Mouse (Mus musculus): ENCODE results near the gene 2610528A11Rik. TPM values are rescaled to one million over a fixed set of nuclear protein-coding genes. Genes with fewer than 3 reads are reported as not detected.
"Not testable (repeated sequence)": the region's sequence is repeated elsewhere in the genome, so short reads cannot be mapped to it uniquely, and the experiment has no call there.

The 2610528A11Rik gene
- total RNA-seq (2021), result under 1 TPM in 1 of 2 experiments, not detected in 1; 0.60 TPM
- long read RNA-seq, experiment 1, result 0 reads
- long read RNA-seq, experiment 2, partial matches to known transcripts, result 0 of 1 reads
- long read RNA-seq, experiment 2, other reads (novel, unspliced or antisense), result 0 of 1 reads

DNA sequence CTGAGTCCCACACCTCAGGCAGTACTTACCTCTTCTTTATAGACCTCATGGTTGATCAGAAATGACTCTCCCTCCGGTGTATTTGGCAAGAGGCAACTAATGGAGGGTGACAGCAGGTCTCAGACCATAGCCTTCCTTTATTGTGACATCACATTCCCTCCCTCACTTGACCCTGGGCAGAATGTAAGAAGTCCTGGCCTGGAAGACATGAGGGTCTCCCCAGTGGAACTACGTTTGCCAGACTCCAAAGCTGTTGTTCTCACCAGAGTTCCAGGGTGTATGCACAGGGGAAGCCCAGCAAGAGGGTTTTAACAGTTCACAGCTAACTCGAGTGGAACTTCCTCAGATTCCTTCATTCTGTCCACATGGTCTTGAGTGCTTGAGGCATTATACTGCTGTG lies at the start of gene 2610528A11Rik:
Gene 2610528A11Rik, minus strand, starts transcription at position 101 of the 400 bp plus-strand sequence.
- DNase-seq (ENCODE audit: low spot score in 2 of 2), result no peak

DNA sequence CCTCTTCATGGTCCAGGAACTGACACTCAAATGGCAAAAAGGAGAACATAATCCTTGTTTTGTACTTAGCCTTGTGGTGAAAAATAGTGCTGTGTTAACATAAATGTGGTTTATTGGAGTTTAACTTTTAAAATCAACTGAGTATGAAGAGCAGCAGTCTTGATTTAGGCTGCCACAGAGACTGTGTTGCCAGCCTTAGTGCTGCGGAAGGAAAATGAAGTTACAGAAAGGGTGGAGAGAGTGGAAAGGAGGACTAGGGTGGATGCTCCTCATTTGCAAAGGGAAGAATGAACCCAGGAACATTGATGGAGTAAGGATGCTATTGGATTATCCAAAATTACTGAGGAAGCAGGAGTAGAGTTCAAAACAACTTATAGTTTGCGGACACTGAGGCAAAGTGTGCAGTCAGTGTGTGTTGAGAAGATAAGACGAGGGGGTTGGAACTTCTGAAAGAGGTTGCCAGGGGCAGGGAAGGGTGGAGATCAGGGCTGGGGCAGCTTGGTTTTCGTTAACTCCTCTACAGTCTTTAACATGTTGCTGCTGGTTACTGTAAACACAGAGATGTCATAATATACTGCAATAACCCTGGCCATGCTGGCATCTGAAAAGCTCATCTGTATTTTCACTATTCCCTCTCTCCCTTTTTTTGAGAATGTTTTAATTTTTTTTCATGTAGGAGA lies 49.6 kb upstream of the 2610528A11Rik start:
- DNase-seq (ENCODE audit: low spot score in 2 of 2), result no peak

DNA sequence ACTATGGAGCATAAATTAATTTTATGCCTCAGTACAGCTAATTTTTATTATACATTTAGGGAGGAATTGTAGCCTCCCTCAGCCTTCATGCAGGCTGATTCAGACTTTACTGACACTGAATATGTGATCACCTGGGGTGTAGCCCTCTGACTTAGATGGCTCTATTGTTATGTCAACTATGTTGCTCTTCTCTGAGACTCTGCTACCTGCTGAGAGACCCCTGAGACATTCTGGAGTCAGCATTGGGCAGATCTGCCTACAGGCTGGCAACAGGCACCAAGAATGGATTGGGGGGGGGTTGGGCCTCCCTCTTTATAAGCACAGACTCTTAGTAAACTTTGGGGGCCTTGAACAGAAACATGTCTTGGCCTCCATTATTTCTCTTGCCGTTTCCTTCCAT lies 40.6 kb upstream of the 2610528A11Rik start:
- no peak for DNase-seq (ENCODE audit: low spot score in 2 of 2)

DNA sequence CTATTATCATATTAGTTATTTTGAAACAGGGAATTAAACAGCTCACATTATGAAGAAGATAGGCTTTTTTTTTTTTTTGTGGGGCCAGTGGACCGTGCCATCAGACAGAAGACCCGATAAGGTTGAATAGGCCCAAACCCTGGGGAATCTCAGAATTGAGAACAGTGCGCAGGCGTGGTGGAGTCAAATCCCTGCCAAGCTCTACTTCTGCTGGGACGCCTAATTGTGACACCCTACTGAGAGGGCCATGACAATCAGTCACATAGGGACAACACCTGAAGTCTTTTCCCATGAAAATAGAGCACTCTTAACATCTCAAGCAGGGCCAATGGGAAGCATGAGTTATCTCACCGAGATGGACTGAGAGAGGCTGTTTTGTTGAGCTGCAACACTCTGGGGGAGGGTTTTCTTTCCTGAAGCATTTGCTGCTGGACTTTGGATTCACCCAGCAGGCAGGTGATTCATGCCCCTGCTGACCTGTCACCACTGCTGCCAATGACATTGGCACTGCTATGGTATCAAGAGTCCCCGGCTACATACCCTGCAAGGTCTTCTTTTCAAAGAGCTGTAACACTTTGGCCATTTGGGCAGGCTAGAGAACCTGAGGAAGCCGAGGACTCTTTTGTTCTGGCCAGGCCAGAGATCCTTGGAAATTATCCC lies 25.4 kb upstream of the 2610528A11Rik start:
- DNase-seq (ENCODE audit: low spot score in 2 of 2), result no peak

DNA sequence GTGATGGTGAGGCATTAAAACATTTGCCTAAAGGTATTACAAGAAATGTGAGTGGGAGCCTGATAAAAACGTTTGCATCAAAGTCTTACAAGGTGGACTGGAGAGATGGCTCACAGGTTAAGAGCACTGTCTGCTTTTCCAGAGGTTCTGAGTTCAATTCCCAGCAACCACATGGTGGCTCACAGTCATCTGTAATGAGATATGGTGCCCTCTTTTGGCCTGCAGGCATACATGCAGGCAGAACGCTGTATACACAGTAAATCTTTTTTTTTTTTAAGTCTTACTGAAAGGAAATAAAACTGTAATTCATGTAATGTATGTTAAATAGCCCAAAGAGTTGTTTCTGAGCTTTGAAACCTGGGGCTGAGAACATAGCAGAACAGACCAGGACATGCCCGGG lies 23.8 kb upstream of the 2610528A11Rik start:
- not testable (repeated sequence) for DNase-seq (ENCODE audit: low spot score in 2 of 2)

DNA sequence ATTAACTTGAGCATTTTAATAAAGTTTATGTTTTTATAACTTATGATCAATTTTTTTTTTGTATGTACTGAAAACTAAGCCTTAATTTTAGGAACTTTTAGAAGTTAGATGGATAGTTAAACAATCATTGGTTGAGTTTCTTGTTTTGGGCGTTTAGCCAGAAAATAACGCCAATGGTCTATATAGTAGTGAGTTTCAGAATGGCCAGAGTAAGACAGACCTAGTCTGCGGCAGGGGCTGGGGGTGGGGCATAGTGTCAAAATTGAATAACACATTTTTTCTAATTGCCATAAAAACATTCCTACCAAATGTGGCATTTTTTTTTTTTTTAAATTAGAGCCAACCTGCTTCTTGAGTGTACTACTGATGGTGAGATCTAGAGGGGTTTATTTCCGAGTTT lies 22.3 kb upstream of the 2610528A11Rik start:
- no peak for DNase-seq (ENCODE audit: low spot score in 2 of 2)

DNA sequence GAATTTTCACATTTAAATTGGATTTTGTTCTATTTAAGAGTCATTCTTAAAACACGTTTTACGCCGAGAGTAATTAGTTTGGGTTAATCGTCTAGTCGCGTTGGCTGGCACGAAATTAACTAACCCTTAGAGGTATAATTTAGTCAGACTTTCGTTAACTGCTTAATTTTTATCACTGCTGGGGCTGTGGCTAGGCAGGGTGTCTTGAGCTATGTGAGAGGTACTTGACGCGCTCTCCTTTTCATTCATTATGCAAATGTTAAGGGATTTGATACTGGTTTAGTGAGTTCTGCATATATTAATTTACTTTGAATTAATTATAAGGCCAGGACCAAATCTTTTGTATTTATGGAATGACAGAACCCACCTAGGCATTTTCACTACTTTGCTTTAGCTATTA lies 21.8 kb upstream of the 2610528A11Rik start:
- DNase-seq (ENCODE audit: low spot score in 2 of 2), result no peak

DNA sequence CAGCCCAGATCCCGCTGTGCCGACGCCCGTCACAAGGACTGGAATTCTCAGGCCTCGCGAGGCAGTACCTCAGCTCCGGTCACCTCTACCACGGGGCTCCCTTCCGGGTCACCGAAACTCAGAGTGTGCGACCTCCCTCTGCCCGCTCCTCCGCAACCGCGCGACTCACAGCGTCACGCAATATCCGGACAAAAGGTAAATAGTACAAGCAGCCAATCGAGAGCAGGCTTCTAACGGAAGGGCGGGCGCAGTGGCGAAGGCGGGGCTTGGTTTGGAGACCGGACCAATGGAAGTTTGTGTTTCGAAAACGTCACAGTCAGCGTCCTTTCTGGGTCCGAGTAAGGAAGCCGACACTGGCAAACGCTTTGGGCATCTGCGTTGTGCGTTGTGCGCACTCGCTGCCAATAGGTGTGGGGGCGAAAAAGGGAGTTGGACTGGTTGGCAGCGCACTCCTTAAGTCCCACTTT lies 21.3 kb upstream of the 2610528A11Rik start, which contains the start of gene Ghitm:
Gene Ghitm, minus strand, starts transcription at position 146 of the 467 bp plus-strand sequence.
- peak; percentile 97 to 98 for DNase-seq (ENCODE audit: low spot score in 2 of 2)

DNA sequence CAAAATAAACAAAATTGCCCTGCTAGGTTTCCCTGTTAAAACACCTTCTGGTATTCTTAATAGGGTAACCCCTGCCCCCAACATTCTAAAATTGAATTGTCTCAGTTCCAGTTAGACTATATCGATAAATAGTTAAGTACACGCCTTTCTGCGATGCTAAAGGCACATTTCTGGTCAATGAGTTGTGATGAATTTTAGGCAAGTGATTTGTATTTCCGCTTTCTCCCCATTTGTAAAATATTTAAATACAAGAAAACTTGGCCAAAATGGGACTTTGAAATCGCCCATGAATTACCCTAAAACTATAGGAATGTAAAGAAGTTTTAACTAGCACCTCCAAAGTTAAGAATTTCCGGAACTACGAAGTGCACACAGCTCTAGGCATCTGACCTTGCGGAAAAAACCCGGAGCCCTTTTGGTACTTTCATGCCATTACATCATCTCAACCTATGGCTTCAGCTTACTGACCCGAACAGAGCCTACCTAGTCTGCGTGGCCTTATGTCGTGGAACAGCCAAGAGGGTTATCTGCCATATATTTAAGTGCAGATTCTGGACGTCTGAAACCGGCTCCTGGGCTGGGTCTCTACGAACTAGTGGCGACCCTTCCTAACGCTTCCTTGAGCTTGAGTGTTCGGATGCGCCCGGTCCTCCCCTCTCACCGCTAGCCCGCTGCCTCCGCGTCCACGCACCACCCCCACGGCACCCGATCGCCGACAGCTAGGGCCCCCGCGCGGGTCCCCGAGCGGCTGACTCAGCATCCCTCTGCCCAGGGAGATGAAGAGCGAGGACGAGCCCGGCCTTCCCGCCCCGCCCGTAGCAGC lies 20.7 kb upstream of the 2610528A11Rik start:
- DNase-seq (ENCODE audit: low spot score in 2 of 2), result peak in 1 of 2 experiments; percentile 13

DNA sequence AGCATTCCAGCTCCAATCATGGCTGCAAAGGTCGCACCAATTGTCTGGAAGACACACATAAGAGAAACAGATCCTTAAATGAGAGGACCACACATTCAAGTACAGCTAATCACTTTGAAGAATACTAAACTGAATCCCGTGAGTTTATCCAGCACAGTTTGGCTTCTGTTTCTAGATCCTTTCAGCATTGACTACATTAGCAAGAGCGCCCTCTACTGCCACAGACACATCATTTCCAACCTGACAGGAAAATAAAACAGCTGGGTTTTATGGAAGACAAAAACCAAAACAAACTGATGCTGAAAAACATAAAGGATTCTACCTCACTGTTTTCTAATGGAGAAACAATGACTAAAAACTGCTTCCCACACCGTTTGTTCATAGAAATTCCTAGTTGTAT lies 13.8 kb upstream of the 2610528A11Rik start:
- peak; percentile 22 to 59 for DNase-seq (ENCODE audit: low spot score in 2 of 2)

DNA sequence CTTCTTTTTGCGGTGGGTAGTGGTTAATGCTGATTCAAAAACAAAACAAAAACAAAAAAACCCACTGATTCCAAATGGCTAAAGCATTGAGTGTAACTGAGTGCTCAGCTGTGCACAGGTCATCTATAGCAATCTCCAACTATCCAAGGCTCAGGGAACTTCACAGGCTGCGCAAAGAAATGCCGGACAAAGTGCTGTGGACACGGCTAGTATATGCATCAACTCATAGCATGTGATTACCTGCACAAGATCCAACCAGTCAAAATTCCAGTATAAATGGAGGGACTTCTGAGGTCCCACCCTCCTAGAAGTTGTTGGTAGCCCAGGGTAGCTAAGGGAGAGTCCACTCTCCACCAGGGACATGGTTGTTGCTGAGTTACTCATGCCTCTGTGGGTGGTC lies 5.4 kb upstream of the 2610528A11Rik start:
- no peak for DNase-seq (ENCODE audit: low spot score in 2 of 2)

DNA sequence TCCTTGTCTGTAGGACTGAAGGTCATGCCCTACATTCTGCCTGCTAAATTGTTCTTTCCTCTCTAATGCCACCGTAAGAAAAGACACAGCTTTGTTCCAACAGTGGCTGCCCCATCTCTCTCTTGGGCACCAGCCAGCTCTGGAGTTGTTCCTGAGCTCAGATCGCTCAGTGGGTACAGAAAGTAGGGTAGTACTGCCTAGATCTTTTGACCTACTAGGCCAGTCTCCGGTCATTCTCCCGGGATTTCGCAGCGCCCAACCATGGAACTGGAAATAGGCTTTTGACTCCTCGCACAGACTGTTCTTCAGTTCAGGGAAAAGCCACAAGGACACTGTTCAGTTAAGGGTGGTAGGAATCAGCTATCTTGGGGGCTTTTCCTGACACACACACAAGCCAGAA lies 891 bp downstream of the 2610528A11Rik start:
- no peak for DNase-seq (ENCODE audit: low spot score in 2 of 2)

DNA sequence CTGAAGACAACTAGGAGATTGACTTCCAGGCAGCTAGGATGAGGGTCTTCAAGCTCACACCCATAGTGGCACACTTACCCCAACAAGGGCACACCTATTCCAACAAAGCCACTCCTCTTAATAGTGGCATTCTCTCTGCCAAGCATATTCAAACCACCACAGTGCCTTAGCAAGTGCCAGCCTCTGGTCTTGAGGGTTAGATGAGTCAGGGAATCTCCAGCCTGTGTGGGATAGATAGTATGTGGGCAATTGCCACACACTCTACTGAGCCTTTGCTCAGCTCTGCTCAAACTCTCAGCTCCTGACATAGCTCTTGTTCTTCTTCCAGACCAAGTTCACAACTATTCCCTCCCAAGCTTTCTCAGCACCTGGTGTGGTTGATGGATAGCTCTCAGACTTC lies 2.5 kb downstream of the 2610528A11Rik start:
- DNase-seq (ENCODE audit: low spot score in 2 of 2), result no peak

DNA sequence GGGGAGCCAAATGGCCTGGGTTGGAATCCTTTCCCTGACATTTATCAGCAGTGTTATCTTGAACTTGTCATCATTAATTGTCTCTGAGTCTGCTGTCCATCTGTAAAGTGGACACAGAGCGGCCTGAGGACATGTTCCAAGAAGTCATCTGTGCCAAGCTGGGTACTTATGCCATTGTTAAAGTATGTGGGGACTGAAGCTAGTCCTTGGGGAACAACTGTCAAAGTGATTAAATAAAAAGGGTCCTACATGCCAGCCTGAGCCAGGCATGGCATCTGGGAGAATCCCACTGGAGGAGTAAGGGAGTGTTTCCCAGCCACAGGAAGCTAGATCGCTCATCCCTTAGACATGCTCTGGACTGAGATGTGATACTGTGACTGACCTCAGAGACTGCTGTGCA lies 3.4 kb downstream of the 2610528A11Rik start:
- no peak for DNase-seq (ENCODE audit: low spot score in 2 of 2)

DNA sequence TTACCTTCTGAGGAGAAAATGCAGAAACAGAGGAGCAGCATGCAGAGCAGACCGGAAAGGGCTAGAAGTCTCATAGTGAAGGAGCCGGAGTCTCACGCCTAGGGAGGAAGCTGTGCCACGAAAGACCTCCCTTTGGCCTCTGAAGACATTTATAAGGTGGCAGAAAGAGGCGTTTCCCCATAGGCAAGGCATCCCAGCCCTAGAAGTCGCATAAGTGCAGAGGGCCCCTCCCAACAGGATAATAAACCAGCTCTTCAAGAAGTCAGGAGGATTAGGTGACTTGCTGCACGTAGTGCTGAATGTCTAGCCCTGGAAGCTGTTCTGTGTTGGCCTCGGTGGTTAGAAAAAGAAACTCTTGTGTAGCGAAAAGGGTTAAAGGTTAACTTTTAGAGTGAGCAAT lies 3.8 kb downstream of the 2610528A11Rik start:
- DNase-seq (ENCODE audit: low spot score in 2 of 2), result no peak

DNA sequence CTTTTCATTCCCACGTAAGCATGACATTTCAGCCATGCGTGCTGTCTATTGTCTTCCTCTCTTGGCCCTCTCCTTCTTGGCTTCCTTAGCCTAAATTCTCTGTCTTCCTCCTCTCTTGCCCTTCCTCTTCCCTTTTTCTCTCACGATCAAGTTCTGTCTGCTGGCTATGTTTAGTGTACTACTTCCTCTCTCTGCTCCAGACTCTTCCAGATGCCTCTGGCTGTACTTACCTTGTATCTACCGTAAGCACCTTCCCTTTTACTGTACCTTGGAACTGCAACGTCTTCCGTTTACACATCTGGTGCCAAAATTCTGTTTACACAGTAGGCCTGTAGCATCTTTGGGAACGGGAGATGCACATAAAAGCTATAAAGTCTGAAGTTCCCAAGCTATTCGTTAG lies 4.4 kb downstream of the 2610528A11Rik start:
- no peak for DNase-seq (ENCODE audit: low spot score in 2 of 2)

DNA sequence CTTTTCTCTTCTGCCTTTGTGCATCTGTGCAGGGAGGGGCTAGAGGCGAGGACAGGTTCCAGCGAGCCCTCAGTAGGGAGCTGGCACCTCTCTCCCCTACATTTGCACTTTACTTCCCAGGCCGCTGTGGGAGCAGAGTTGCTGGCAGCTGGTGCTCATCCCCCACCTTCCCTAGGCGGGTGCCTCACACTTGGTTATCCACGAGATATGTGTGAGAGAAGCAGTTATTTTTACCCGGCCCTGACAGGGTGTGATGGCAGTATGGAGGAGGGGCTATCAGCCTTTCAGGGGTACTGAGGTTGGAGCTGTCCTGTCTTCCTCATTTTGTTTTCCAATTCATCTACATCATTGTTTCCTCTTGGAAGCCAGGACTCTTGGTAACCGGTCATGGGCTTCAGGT lies 8.0 kb downstream of the 2610528A11Rik start:
- no peak for DNase-seq (ENCODE audit: low spot score in 2 of 2)

DNA sequence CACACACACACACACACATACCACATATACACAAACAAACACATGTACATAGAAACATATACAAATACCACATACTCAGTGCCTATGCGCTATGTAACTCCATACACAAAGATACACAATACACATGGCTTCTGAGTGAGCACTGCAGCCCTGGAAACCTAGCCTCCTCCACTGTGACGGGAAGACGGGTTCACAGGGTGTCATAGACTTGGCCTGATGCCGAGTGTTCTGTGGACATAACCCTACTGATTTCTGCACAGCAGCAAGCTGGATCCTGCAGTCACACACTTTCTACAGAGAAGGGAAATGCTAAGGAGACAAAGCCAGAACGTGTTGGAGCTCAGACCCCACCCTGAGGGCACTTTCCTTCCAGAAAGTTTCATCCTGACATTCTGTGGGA lies 9.1 kb downstream of the 2610528A11Rik start:
- no peak for DNase-seq (ENCODE audit: low spot score in 2 of 2)

DNA sequence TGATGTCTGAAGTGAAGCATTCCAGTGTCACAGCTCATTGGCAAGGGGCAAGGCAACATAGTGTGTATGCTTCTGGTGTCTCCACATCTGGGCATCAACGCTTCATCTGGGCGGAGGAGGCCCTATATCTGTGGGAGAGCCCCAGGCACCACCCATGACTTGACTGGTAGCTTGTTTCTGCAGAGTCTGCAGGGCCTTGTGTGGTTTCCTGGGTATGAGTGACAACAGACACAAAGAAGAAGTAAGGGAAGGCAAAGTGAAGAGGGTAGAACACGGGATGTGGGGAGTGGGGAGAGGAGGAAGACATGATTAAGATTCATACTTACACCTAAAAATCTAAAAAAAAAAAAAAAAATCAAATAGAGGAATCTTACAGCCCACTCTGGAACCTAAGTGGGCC lies 11.3 kb downstream of the 2610528A11Rik start:
- no peak for DNase-seq (ENCODE audit: low spot score in 2 of 2)

DNA sequence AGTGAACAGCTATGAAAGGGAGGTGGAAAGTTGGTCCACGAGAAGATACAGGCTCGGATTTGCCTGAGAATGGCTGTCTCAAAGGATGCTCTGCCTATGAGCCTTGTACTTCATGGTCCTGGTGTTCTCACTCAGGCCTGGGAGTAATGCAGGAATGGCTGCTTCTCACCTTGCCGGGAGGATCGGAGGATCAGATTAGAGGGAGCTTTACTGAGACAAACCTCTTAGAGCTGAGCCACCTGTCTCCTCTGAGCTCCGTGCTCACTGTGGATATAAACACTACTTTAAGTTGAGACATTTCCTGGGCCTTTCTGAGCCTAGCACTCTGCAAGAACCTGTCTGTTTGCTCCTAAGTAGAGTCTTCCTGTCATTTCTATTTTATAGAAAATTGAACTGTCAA lies 12.3 kb downstream of the 2610528A11Rik start:
- no peak for DNase-seq (ENCODE audit: low spot score in 2 of 2)

DNA sequence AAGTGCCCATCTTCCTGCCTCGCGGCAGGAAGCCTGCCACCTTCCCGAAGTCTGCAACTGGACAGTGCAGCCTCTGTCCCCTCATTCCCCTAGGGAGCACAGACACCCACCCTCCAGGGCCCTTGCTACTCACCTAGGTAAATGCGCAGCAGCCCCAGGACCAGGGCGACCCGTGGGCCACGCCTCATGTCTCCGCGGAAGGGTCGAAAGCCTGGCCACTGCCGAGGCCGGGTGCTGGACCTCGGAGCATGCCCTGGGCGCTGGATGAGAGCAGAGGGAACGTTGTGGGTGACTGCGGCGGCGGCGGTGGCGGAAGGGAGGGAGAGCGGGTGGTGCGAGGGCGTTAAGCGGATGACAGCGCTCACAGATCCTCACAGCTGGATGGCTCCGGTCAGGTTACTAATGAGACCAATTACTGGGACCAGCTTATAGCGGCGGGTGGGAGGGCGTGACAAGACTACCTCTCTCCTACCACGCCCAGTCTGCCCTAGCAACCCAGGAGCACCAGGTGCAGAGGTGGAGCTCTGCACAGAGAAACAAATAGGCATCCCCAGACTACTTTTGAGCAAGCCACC lies 15.8 kb downstream of the 2610528A11Rik start, which contains the start of gene Cdhr1:
Gene Cdhr1, minus strand, starts transcription at position 392 of the 575 bp plus-strand sequence.
- peak; percentile 11 to 24 for DNase-seq (ENCODE audit: low spot score in 2 of 2)

All from layer of hippocampus, postnatal 14 days (tissue).